Mouse (Mus musculus) WW6 (cell line): Measurements from ENCODE around the gene Elmod1.
"Not testable (repeated sequence)": the region's sequence is repeated elsewhere in the genome, so short reads cannot be mapped to it uniquely, and the experiment has no call there.

Experiments used
- DNase-seq: peaks from one replicate; pipeline ENCODE4 v3.0.0-alpha.2; 2013; ENCODE audit warnings: low read depth, low spot score

Elmod1 gene

DNA sequence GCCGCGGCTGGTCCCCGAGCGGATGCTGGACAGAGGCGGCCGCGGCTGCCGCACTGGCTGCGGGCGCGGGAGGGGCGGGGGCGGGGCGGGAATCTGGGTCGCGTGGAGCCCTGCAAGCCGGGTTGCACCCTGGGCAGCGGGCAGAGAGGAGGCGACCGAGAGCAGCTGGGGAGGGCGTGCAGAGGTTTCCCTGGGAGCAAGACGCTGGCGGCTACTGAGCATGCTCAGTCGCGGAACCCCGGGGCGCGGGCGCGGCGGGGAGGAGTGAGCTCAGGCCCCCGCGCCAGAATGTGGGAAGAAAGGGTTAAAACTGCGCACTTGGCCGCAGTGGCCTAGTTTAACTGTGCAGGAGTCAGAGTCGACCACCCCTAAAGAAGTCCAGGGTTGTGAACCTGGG, at the start of gene Elmod1:
Elmod1 (minus strand) TSS at position 180 of the 397 bp plus-strand sequence.
- DNase-seq: no peak

GRCm38 (mm10) chr9:54022795-54023194, 47.7 kb upstream of the Elmod1 start:
- no peak for DNase-seq

- no peak for DNase-seq
Observed at GRCm38 (mm10) chr9:53994528-53994927, 19.4 kb upstream of the Elmod1 start.

- DNase-seq: not testable (repeated sequence)
Observed at GRCm38 (mm10) chr9:53992567-53992966, 17.5 kb upstream of the Elmod1 start.

DNA sequence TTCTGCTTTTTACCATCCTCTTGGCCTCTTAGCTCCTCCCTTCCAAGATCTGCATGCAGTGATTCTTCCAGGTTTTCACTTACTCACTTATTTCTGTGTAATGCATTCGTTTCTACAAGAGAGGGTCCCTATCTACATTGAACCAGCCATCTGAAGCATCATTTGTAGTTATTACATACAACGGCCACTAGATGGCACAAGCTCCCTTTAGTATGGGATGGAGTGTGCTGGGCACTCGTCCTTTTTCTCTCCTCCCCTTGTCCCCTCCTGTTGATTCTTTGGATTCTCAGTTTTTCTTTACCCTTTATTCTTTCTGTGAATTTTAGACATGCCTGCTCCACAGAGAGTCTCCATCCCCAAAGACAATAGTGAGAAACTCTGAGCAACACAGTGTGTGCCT, 15.8 kb upstream of the Elmod1 start:
- DNase-seq: no peak

GRCm38 (mm10) chr9:53986972-53987371, 11.9 kb upstream of the Elmod1 start:
- DNase-seq: no peak

DNA sequence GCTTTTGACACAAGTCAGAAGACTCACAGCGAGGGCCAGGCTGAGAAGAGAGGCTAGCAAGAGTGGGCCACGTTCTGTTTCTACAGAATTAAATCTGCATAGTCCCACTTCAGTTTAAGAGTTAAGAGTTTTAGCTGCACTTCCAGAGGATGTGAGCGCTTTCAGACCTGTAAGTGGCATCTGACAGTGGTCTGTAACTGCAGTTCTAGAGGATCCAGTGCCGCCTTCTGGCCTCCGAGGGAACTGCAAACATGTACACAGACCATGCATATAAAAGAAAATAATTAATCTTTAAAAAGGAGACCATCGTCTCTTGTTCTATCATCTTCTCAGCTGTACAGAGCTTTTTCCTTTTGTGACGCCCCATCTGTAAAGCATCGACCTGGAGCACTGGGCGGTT, 9.8 kb upstream of the Elmod1 start:
- no peak for DNase-seq

DNA sequence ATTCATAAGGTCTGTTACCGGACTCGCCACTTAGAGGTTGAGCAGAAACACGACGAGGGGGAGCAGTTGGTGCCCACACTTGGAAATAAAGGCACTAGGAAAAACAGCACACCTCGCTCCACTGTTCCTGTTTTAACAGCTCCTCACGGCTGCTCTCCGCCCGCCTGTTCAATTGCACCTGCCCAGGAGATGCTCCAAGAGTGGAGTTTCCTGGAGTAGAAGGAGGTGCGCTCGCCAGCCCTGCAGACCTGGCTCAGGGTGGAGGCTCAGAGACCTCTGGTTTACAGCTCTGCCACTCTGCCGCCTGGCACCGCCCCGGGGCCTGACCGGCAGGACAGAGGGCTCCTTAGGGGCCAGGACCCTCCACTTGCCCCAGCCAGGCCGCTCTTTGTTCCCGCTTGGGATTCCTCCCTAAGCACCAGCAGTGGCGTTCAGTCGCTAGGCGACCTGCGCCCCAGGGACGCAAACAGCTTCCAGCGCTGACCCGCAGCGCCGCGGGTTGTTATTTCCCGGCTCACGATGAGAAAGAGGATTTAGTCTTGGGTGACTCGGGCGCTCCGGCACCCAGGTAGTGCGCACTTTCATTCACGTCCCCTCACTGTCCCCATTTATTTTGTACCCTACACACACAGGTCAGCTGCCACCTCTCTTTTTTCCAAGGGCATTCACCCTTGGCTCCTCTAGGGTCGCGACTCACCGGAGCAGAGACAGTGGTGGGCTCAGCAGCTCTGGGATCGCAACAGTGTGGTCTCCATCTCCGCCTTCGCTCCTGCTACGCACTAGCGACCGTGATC, 576 bp downstream of the Elmod1 start:
- no peak for DNase-seq

GRCm38 (mm10) chr9:53973929-53974327, 1.2 kb downstream of the Elmod1 start:
- no peak for DNase-seq

GRCm38 (mm10) chr9:53973241-53973640, 1.9 kb downstream of the Elmod1 start:
- DNase-seq: no peak

DNA sequence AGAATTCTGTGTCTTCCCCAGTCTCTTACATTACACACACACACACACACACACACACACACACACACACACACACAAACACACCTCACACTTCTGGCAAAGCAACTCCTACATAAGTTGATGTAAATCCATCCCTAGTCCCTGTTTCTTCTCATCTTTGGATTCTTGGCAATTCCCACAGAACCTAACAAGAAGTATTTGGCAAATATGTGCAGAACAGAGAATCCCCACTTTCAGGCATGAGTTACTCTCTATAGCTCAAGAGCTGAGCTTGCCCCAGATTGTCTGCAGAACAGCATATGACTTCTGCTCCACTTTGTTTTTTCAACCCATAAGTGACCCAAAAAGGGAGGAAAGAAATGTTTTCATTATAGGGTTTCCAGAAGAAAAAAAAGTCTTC, 2.7 kb downstream of the Elmod1 start:
- DNase-seq: no peak

DNA sequence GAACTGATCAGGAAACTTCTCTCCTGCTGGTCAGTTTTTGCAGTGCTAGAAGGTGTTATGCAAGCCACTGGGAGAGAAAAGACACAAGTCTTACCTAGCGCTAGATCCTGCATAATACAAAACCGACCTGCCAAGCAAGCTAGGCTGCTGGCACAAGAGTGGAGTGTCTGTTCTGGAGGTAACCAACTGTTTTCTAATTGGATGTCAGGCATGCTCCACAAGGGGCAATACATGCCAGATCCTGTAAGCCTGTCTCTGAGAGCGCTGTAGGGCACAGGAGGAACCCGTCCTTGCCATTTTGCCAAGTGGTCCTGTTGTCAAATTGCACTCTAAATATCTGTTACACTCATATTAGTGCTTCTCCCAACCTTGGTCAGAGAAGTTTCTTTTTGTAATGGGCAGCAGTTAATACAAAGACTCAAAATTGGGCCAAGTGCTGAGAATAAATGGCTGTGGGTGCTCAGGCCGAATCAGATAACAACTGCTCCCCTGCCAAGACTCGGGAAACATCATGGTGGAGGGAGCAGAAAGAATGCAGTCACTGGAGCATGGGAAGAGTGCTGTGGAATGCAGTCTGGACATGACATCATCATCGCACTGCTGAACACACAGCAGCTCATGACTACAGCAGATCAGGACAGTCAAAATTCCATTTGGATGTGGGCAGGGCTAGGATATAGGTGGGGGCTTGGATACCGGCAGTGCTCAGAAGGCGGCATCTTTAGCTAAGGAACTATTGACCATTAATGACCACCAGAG, 7.3 kb downstream of the Elmod1 start:
- DNase-seq: no peak

GRCm38 (mm10) chr9:53957021-53957420, 18.1 kb downstream of the Elmod1 start:
- DNase-seq: no peak

DNA sequence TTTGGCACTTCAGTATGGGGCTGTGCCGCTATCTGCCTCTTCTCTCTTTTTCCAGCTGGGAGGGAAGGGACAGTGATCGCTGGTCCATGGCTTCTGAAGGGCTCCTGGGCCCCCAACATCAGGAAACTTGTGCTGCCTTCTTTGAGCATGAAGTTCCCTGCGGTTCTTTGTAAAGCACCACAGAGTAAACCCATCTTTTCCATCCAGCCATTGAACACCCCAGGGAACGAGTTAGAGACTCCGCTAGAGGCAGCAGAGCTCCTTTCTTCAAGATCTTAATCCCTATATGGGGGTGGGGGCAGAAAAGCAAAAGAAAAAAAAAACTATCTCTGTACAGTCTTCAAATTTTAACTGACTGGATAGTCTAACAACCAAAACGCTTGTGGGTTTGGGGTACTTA, 20.2 kb downstream of the Elmod1 start:
- no peak for DNase-seq

- DNase-seq: no peak
Observed at GRCm38 (mm10) chr9:53947463-53947862, 27.6 kb downstream of the Elmod1 start.

GRCm38 (mm10) chr9:53938555-53938954, 36.5 kb downstream of the Elmod1 start:
- DNase-seq: no peak

- DNase-seq: no peak
Observed at GRCm38 (mm10) chr9:53934179-53934578, 40.9 kb downstream of the Elmod1 start.

DNA sequence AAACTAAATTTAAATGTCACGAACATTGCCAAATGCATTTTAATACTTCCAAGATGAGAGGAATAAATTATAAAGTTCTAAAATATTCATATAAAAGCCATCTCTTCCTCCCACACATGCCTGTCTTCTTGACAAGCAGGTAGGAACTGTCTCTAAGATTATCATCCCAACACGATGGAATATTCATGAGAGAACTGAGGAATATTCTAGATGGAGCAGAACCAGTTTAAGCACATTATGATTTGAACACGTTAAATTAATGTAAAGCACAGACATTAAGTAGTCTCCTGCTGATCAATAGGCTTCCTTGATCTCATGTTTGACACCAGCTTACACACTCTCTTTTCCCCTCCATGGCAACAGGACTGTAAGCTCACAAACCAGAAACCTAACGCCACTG, 41.7 kb downstream of the Elmod1 start:
- no peak for DNase-seq

- DNase-seq: no peak
Observed at GRCm38 (mm10) chr9:53930906-53931305, 44.2 kb downstream of the Elmod1 start.

GRCm38 (mm10) chr9:53921061-53921460, 54.0 kb downstream of the Elmod1 start:
- no peak for DNase-seq

DNA sequence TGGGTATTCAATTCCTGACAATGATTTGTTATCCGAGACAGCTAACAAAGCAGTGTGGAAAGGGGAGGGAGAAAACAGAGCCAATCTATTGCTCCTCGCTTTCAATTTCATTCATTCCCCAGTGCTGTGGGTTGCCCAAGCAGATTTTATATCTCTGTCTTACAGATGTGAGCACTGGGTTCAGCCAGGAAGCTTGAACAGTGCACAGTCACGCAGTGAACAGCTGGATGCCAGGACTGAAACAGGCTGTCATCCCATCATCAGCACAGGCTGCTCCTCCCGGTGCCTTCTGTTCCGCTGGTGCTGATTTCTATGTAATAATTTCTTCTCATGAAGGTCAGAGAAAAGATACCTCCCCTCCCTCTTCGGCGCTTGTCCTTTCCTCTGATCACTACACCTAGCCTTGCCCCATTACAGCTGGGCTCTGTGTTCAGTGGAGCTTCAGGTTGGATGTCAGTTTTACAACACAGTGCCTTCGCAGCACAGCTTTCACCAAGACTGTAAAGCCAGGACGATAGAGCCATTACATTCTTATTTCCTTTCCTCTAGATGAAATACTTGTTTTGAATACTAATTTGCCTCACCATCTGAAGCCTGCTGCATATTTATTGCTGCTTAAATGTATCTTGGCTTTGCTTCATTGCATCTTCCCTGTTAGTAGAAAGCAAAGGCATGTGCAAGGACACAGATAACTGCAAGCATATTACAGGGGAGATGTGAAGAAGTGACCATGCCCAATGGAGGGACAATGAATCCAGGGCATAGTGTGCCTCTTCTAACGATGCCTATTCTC, 59.0 kb downstream of the Elmod1 start:
- no peak for DNase-seq

- no peak for DNase-seq
Observed at GRCm38 (mm10) chr9:53910823-53911222, 64.3 kb downstream of the Elmod1 start.
